Mouse (Mus musculus) right cerebral cortex, adult 18-20 months (tissue): Measurements from ENCODE around the gene Olfr986.
"Not testable (repeated sequence)": the region's sequence is repeated elsewhere in the genome, so short reads cannot be mapped to it uniquely, and the experiment has no call there.

Source experiments
- DNase-seq: peaks from one replicate; pipeline ENCODE4 v3.0.0; 2022; ENCODE audit warnings: mixed read lengths

Olfr986 gene

GRCm38 (mm10) chr9:40180620-40181019 lies at the start of gene Olfr986:
TSS of gene Olfr986 (plus strand) at chr9:40180920.
- no peak for DNase-seq

- no peak for DNase-seq
Measured at GRCm38 (mm10) chr9:40136987-40137688, 43.6 kb upstream of the Olfr986 start.

- no peak for DNase-seq
Measured at GRCm38 (mm10) chr9:40139484-40139883, 41.2 kb upstream of the Olfr986 start.

- no peak for DNase-seq
Measured at GRCm38 (mm10) chr9:40141544-40141943, 39.2 kb upstream of the Olfr986 start.

- DNase-seq: no peak
Measured at GRCm38 (mm10) chr9:40155118-40155644, 25.5 kb upstream of the Olfr986 start.

- no peak for DNase-seq
Measured at GRCm38 (mm10) chr9:40166446-40166845, 14.3 kb upstream of the Olfr986 start.

- no peak for DNase-seq
Measured at GRCm38 (mm10) chr9:40177017-40177416, 3.7 kb upstream of the Olfr986 start.

GRCm38 (mm10) chr9:40185166-40185565 lies 4.4 kb downstream of the Olfr986 start:
- DNase-seq: not testable (repeated sequence)

- DNase-seq: no peak
Measured at GRCm38 (mm10) chr9:40191086-40191876, 10.6 kb downstream of the Olfr986 start.

- DNase-seq: peak; percentile 88
Measured at GRCm38 (mm10) chr9:40192098-40193038, 11.6 kb downstream of the Olfr986 start, which contains the start of gene Zfp202. TSS of gene Zfp202 (plus strand) at chr9:40192316.

GRCm38 (mm10) chr9:40195981-40196380 lies 15.3 kb downstream of the Olfr986 start:
- no peak for DNase-seq

- DNase-seq: no peak
Measured at GRCm38 (mm10) chr9:40206546-40206950, 25.8 kb downstream of the Olfr986 start.

- DNase-seq: no peak
Measured at GRCm38 (mm10) chr9:40210744-40211143, 30.0 kb downstream of the Olfr986 start.

GRCm38 (mm10) chr9:40214058-40214457 lies 33.3 kb downstream of the Olfr986 start:
- DNase-seq: no peak

- no peak for DNase-seq
Measured at GRCm38 (mm10) chr9:40216651-40217050, 35.9 kb downstream of the Olfr986 start.

- DNase-seq: no peak
Measured at GRCm38 (mm10) chr9:40224289-40224688, 43.6 kb downstream of the Olfr986 start.

GRCm38 (mm10) chr9:40227874-40228789 lies 47.4 kb downstream of the Olfr986 start:
- peak; percentile 43 for DNase-seq

- no peak for DNase-seq
Measured at GRCm38 (mm10) chr9:40228804-40229331, 48.1 kb downstream of the Olfr986 start.

GRCm38 (mm10) chr9:40229479-40229878 lies 48.8 kb downstream of the Olfr986 start:
- no peak for DNase-seq

- no peak for DNase-seq
Measured at GRCm38 (mm10) chr9:40231019-40231418, 50.3 kb downstream of the Olfr986 start.
